Mouse (Mus musculus) 3T3-L1 (cell line): ENCODE measurements around the gene Cacnb4.
A peak's percentile ranks its signal among the peaks of the same experiment; 100 is the strongest.

Experiments
- DNase-seq: peaks from one replicate; pipeline ENCODE4 v3.0.0-alpha.2; 2015; ENCODE audit warnings: low read depth, low spot score

The Cacnb4 gene

DNA sequence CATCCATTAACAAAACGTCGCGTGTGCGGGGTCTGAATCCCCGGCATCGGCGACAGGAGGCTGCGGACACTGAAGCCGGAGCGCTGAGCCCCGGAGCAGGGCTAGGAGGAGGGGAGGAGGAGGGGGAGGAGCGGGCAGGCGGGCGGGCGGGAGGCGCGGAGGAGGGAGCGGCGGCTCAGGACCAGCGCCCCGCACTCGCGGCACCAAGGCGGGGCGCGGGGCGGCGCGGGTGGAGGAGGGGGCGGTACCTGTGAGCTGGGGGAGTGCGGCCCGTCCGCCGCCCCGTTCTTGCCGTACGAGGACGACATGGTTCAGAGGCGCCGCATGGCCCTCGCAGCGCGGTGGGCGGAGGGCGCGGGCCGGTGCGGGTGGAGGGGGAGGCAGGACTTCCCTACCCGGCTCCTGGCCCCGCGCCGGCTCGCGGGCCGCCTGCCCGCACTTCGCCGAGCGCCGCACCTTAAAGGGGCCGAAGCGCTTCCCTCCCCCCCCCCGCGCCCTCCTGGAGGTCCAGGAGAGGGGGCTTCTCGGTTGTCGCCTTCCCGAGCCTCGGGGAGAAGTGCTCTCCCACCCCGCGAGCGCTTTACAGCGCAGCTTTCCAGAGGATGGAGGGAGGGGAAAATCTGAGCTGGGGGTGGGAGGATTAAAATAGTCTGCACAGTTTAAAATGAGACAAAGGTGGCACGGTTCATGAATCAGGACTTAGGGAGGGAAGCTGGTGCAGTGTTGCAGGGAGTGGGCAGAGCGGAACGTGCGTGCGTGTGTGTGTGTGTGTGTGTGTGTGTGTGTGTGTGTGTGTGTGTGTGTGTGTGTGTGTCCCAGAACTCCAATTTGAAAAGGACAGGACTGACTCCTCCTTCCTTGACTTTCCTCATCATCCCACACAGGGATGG is at the start of gene Cacnb4:
Gene Cacnb4 (minus strand): TSS at position 809 of the 890 bp plus-strand sequence.
- no peak for DNase-seq

DNA sequence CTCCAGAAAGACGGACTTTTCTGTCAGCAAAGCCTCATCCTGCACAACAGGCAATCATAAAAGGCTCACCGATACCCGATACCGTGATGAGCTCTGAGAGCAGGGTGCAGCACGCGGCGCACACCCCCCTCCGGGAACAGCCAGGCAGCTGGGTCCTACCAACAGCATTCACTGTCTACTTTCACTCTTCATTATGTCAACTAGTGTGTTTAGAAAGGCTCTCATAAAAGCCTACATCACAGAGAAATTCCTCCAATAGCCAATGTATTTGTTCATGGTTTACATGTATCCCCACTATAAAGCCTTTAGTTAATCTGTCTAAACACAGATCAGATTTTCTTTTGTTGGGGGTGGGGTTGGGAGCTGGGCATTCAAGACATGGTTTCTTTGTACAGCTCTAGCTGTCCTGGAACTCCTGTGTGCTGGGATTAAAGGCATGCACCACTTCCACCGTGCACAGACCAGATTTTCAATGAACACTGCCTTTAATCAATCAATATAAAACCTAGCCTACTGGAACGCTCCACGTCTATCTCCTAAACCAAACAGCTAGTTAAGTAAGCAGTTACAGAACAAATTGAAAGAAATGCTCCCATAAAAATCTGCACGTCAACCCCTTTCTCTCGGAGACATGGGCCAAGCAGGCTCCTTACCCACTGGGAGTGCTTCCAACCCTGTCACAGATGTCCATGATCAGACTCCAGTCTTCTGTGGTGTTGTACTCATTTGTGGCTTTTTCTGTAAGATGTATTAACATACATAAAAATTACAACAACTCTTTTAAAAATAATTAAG is 43.8 kb upstream of the Cacnb4 start:
- no peak for DNase-seq

DNA sequence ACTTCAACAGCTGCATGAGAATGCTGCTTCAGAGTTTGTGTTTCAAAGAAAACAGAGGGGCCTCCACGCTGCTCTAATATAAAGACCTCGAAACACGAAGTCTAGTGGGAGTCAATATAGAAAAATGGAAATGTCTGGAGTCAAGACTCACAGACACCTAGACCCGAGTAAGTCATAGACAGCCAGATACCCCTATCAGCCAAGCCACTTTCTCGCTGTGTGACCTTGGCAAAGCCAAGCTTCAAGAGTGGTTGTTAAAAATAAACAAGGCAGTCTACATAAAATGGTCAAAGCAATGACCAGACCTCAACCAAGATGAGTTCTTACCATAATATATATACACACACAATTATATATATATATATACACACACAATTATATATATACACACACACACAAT is 40.4 kb upstream of the Cacnb4 start:
- DNase-seq: no peak

DNA sequence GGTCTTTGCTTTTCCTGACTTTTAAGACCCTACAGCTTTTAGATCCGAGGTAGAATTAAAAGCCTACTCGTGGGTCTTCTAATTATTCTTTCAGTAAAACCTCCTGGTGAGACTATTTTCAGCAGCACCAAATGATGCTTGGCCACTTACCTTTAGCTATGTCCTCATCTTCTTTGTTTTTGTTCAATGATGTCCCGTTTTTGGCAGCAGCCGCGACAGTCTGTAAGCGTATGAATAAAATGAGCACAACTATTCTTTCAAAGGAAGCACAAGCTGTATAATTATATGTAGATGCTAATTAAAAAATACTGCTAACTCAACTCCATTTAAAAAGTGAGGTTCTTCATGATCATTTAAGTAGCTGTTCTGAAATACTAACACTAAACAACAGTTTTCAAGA is 38.9 kb upstream of the Cacnb4 start:
- no peak for DNase-seq

DNA sequence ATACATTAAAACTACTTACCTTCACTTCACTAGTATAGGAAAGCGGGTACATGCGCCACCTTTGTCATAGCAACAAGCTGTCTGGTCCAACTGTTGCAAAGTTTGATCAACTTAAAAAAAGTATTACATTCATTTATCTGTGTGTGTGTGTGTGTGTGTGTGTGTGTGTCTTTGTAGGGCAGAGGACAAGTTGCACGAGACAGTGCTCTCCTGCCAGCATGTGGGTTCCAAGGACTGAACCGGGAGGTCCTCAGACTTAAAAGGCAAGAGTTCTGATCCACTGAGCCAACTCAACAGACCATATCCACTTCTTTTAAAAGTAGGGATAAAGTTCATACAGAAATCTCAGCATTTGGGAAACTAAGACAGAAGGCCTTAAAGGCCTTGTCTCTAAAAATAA is 37.5 kb upstream of the Cacnb4 start:
- no peak for DNase-seq

DNA sequence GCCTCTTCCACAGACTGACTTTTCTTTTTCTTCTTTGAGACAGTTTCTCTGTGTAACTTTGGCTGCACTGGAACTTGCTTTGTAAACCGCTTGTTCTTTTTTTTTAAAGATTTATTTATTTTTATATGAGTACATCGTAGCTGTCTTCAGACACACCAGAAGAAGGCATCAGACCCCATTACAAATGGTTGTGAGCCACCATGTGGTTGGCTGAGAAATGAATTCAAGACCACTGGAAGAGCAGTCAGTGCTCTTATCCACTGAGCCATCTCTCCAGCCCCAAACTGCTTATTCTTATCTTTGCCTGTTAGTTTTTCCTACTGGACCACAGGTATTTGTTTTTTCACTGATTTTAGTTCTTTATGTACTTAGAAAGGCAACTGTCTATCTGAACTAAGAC is 34.2 kb upstream of the Cacnb4 start:
- no peak for DNase-seq

DNA sequence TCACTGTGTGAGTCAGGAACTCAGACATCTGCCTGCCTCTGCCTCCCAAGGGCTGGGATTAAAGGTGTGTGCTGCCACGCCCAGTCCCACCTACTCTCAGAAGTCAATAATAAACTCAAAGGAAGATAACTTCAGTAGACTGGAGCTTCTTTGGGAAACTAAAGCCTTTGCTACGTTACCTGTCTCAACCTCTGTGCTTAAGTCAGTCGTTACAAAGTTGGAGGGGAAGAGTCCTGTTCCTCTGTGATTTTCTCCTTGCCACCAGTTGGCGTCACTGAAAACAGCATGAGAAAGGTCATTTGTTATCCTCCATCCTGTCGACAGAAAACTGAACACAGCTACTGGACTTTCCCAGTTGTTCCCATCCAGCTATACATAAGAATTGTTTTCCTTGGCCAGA is 32.8 kb upstream of the Cacnb4 start:
- DNase-seq: no peak

DNA sequence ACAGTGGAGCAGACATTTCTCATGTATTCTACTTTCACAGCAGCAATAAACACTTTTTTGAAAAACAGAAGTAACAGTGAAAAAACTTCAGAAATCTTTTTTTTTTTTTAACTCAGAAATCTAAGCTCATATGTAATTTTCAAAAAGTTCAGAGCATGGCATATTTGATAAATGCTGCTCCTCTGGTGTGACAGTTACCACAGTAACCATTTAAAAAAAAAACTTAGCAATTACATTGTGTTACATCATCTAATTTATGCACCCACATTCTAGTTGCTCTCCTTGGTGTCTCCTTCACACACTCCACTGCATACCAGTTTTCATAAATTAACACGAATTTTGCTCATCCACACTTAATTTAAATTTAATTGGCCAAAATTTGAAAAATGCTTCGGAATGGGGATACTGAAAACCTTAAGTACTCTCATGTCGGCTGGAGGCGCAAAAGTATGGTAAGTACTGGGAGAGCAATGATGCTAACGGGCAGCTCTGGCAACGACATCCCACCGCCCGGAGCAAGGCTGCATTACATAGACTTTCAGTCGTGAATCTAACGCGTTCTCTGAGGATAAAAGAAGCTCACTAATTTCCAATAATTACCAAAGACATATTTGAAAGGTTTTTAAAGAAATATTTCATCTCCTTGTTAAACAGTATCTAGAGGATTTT is 24.9 kb upstream of the Cacnb4 start:
- peak; percentile 39 for DNase-seq

DNA sequence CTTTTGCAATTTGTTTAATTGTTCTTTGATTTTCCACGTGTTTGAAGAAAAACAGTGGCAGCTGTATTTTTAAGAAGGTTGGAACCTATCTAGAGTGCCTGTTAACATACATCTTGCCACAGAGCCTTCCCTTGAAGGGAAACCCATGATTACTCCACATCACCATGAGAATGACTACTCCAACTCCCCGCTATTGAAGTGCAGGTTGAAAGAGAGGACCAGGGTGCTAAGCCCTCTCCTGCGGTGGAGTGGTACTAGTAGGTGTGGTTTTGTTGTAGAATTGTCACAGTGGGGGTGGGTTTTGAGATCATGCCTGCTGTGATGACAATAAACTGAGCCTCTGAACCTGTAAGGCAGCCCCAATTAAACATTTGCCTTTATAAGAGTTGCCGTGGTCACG is 23.7 kb upstream of the Cacnb4 start:
- DNase-seq: no peak

DNA sequence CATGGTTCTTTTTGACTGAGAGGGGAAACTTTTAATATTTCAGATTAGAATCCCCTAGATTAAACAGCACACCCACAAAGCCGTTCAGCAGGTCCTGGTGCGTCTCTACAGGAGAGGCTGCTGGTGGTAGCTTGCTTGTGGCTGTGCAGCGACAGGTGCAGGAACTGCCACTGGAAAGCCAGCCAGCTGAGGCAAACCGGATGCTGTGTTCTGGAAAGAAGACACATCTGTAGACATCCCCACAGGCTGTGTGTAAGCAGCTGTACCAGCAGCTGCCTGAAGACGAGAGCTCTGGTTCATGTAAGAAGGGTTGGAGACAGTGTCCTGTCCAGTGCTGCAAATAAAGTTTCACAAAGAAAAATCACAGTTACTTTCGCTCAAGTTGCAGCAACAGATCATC is 18.0 kb upstream of the Cacnb4 start:
- DNase-seq: no peak

DNA sequence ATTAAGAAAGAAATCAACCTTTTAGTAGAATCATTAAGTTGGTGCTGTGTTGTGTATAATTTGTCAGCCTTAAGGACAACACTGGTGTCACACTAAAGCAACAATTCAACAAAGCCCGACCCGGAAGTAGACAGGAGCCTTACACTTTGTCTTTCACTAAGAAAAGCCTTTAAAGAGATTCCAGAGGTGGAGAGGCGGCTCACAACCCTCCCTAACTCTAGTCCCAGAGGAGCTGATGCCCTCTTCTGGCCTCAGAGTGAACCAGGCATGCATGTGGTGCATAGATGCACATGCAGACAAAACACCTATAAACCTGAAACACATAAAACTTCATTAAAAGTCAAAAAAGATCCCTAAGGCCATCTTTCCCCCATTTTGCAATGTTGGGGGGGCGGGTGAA is 15.1 kb upstream of the Cacnb4 start:
- DNase-seq: no peak

DNA sequence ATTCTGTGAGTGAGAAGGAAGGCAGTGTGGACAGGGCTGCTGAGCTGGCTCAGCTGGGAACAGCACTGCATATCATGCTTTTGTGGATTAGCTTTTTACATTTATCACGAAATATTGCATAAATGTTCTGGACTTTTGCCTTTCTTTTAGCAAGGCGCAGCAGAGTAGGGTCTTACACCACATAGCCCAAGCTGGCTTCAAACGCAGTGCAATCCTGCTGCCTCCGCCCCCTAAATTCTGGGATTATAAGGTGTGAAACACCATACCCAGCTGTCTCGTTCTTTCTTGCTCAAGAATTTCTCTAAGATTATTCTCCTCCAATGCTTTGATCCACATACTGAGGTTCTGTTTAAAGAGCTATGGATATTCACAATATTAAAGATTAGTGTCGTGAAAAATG is 10.0 kb upstream of the Cacnb4 start:
- DNase-seq: no peak

DNA sequence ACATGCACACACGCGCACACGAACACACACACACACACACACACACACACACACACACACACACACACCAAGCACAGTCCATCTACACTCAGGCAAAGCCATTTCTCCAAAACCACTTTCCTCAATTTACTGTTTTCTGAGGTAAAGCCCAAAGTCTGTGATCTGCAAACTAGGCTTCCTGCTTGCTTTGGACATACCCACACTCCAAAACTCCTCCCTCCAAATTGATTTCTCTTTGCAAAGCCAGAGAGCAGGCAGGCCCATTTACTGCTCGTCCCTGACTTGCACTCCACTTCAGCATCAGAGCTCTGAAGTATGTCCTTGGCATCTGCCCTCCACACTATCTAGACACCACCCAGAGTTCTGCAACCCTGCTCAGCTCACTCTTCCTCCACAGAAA is 958 bp upstream of the Cacnb4 start:
- no peak for DNase-seq

DNA sequence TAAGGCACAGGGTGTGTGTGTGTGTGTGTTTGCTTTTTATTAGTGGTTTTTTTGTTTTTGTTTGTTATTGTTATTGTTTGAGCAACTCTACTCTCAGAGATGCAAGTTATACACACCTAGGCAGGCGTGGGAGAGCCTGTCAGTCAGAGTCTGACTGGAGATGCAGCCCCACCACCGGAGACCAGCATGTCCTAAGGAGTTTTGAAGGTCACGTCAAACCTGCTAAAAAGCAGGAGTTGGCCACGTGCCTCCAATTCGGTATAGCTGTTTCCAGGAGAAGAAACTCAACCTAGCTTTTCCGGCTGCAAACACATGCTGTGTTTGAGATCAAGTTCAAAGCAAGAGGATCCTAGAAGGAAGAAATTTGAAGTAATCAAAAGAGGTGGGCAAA is 277 bp upstream of the Cacnb4 start:
- DNase-seq: no peak

DNA sequence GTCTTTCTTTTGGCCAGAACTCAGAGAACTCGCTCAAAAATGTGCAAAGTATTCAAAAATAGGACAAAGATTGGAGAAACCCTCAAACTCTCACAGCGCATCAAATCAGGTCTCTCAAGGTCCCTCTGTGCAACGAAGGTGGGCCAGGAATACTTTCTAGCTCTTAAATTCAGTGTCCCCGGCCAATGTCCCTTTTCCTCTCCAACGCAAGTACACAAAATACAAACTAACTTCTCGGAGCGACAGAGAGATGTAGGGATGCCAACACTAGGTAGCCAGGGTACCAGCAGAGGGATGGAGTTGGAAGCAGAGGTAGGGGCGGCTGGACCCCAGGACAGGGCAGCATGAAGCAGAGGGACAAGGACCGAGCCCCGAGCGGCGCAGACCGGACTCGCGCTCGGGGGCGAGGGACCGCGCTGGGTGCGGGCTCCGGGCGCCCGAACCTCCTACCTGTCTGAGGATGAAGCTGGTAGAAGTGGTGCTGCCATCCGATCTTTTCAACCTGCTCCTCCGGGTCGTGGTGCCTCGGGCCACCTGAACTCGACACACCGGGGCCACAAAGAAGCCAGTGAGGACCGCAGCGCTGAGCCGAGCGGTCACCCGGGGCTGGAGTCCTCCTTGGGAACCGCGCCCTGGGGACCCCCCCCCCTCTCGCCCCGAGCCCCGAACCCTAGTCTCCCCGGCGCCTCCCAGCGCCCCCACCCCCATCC is 1.2 kb downstream of the Cacnb4 start:
- no peak for DNase-seq

DNA sequence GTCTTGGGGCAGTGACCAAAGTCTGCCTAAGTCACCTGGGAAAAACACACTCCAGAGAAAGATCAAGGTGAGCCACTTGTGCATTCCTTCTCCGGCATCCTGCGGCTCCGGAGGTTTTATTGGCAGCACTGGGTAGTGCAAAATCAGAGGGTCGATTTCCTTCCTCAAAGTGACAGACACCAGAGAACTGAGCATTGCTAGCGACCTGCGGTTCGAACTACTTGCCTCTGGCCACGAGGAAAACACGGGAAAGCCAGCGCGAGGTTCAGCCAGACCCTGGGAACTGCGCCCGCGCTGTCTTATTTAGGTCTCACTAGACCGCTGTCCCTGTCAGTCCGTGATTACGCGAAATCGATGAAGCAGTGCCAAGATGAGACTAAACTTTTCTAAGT is 1.7 kb downstream of the Cacnb4 start:
- DNase-seq: no peak

DNA sequence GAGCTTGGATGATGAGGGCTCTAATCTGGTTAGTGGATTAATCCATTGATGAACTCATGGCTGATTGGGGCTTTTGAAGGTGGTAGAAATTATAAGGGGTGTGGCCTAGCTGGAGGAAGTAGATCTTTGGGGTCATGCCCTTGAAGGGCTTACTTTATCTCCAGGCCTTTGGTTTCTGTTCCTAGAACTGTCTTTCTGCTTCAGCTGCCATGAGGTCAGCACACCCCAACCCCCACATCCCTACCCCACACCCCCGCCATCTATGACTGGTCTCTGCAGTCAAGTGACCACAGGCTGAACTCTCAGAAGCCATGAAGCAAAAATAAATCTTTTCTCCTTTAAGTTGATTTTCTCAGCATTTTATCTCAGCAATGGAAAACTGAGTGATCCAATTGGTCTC is 3.5 kb downstream of the Cacnb4 start:
- DNase-seq: no peak

DNA sequence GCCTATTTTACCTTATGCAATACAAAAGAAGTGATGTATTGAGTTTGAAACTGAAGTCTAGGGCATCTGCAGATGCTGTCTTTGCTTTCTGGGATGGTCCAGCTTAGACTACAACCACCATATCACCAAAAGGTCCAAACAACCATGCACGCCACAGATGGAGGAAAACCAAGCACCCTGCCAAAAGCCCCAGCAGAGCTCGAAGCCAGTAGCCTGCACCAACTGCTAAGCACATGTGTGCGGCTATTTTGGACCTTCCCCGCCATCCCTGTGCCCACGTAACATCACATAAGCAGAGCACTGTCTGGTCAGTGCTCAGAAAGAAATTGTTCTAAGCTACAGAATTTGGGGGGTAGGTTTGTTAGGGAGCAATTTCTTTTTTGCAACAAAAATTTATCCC is 5.9 kb downstream of the Cacnb4 start:
- DNase-seq: no peak

DNA sequence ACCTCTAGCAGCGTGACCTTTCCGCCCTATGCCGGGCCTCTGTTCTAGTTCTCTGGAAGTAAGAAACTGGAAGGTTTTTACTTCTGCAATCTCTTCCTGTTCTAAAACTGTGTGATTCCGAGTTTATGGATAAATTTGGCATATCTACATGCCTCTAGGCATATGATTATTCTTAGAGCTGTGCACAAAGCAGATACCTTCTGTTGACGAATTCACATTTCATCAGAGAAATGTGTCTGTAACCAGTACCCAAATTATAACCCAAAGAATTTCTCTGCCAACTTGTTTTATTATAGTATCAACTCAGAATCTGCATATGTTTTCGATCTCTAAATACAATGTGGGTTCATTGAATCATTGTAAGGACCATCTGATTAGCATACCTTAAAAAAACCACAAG is 8.2 kb downstream of the Cacnb4 start:
- DNase-seq: no peak

DNA sequence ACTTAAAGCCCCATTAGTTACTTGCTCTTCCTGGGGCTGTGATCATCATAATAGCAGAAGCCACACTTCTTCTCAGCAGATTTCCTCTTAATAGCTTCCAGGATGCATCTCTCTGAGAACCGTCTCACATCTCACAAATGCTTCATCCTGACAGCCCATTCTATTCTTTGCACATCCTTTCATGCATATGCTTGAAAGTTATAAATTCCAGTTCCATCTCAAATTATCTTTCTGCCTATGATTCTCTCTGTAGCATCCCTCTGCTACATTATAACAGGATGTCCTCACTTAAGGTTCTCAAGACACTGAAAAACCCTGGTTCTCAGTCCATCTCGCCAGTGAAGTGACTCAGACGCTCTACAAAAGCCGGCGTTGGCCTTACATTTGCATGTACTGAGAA is 19.9 kb downstream of the Cacnb4 start:
- no peak for DNase-seq

DNA sequence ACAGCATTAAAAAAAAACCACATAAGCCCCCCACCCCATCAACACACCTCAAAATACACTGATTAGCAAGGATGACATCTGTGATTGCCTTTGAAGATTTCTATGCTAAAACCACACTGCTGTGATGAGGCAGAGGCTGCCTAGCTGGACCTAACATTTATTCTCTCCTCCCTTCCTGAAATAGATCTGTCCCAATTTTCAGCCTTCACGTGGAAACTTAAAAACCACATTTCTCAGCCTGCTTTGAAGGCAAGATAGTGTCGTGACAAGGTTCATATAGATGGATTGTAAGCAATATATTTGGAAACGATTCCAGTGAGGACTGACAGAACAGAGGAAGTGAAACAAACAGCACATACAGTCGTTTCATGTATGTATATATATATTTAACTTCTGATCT is 22.1 kb downstream of the Cacnb4 start:
- no peak for DNase-seq

DNA sequence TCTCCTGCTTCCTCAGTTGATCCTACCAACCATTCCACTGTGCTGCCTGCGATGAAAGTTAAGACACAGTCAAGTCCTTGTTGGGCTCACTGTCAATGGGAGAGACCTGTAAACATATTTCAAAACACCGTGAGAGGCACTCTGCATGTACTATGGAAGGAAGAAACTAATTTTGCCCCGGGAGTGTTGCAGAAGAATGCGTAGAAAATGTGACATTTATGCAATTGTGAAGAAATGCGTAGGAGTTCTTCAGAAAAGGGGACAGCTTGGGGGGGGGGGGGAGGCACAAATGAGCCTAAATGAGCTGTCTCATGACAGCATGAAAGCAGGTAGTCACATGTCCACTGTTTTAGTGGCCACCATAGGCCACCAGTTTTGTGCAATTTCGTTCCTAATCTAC is 25.1 kb downstream of the Cacnb4 start:
- no peak for DNase-seq
